Mouse (Mus musculus) limb, embryonic 12.5 days (tissue): ENCODE results near the gene Pknox1. TPM values are rescaled to one million over a fixed set of nuclear protein-coding genes. Genes with fewer than 3 reads are reported as not detected.

Experiments
- ATAC-seq: fragments of 200-750 bp; cut with Nextera tagmentation; 2 replicates; pipeline ENCODE4 v1.8.0; 2017; ENCODE audit warnings: low read depth, moderate TSS enrichment; ENCODE audit not compliant: insufficient number of reproducible peaks, insufficient read depth, low FRiP score, low TSS enrichment
- H3K27ac ChIP-seq: fragments of 300-500 bp; sonication (generic); 2 replicates; pipeline ENCODE4 v1.5.1; 2016; ENCODE audit warnings: mild to moderate bottlenecking, moderate library complexity
- H3K27me3 ChIP-seq: fragments of 300-500 bp; sonication (generic); 2 replicates; pipeline ENCODE4 v1.6.1; 2016; ENCODE audit warnings: mild to moderate bottlenecking, moderate library complexity
- H3K36me3 ChIP-seq: fragments of 300-500 bp; sonication (generic); 2 replicates; pipeline ENCODE4 v1.6.1; 2016; ENCODE audit warnings: mild to moderate bottlenecking, moderate library complexity
- H3K4me1 ChIP-seq: fragments of 300-500 bp; sonication (generic); replicated peaks from 2 replicates; pipeline ENCODE4 v1.6.1; 2016
- H3K4me2 ChIP-seq: fragments of 300-500 bp; sonication (generic); 2 replicates; pipeline ENCODE4 v1.6.1; 2016; ENCODE audit warnings: mild to moderate bottlenecking, moderate library complexity
- H3K4me3 ChIP-seq: fragments of 300-500 bp; sonication (generic); replicated peaks from 2 replicates; pipeline ENCODE4 v1.5.1; 2016; ENCODE audit warnings: mild to moderate bottlenecking
- H3K9ac ChIP-seq: fragments of 300-500 bp; sonication (generic); replicated peaks from 2 replicates; pipeline ENCODE4 v1.6.1; 2016; ENCODE audit warnings: mild to moderate bottlenecking, moderate library complexity
- H3K9me3 ChIP-seq: fragments of 300-500 bp; sonication (generic); 2 replicates; pipeline ENCODE4 v1.6.1; 2016; ENCODE audit warnings: mild to moderate bottlenecking, moderate library complexity
- WGBS: fragments of 180-500 bp; shearing (Covaris S2); methylation state at CpG from one replicate; pipeline ENCODE4 v1.1.7; 2016; 5-methylcytosine and 5-hydroxymethylcytosine counted together
- polyA plus RNA-seq: library from polyadenylated mRNA; unstranded; fragments of >200 nt; fragmentation: Nextera tagmentation; extraction: Ambion mirVana; gene quantifications from 2 replicates; pipeline ENCODE4 v1.2.1, GENCODE M21; 2016

Pknox1 gene
- polyA plus RNA-seq, 1 experiment from 2014 or later, result 35.4 TPM

- no peak for ATAC-seq
- 74% methylated on average over 7 of the region's 7 CpGs for WGBS
Measured at GRCm38 (mm10) chr17:31574662-31575061, 10.1 kb downstream of the Pknox1 start.

GRCm38 (mm10) chr17:31576394-31577175, 12.1 kb downstream of the Pknox1 start:
- peaks cover 9% of the 10 kb centered on the region for H3K4me1 ChIP-seq
- no peak overlapping the region for H3K4me2 ChIP-seq
- H3K36me3 ChIP-seq, result peaks cover 5% of the 10 kb centered on the region; the same call in 1 of the 2 replicates
- no peak overlapping the region for H3K4me3 ChIP-seq
- no peak for ATAC-seq
- H3K9me3 ChIP-seq, result no peaks in the 10 kb centered on the region
- H3K27ac ChIP-seq, result no peak overlapping the region
- WGBS, result 86% methylated on average over 10 of the region's 10 CpGs
- H3K9ac ChIP-seq, result no peak overlapping the region
- no peaks in the 10 kb centered on the region for H3K27me3 ChIP-seq

More at GRCm38 (mm10) chr17:31574662-31575061, 10.1 kb downstream of the Pknox1 start:
- H3K9me3 ChIP-seq, result no peaks in the 10 kb centered on the region
- no peaks in the 10 kb centered on the region for H3K27me3 ChIP-seq
- 0 out of 2 replicates have a peak, but pooled peaks cover 2% of the 10 kb centered on the region for H3K4me1 ChIP-seq
- peak overlapping the region; percentile 29; the same call in 1 of the 2 replicates for H3K27ac ChIP-seq
- H3K4me3 ChIP-seq, result no peak overlapping the region
- no peak overlapping the region for H3K9ac ChIP-seq
- no peak overlapping the region for H3K4me2 ChIP-seq
- H3K36me3 ChIP-seq, result peaks cover 5% of the 10 kb centered on the region; the same call in 1 of the 2 replicates

GRCm38 (mm10) chr17:31580344-31580743, 15.8 kb downstream of the Pknox1 start:
- no peak for ATAC-seq
- no peak overlapping the region for H3K9ac ChIP-seq
- H3K4me2 ChIP-seq, result no peak overlapping the region
- peaks cover 25% of the 10 kb centered on the region for H3K4me1 ChIP-seq
- H3K27me3 ChIP-seq, result no peaks in the 10 kb centered on the region
- no peak overlapping the region for H3K4me3 ChIP-seq
- WGBS, result 76% methylated on average over 3 of the region's 3 CpGs
- H3K27ac ChIP-seq, result no peak overlapping the region
- H3K9me3 ChIP-seq, result 0 out of 2 replicates have a peak, but pooled peaks cover 3% of the 10 kb centered on the region
- peaks cover 26% of the 10 kb centered on the region for H3K36me3 ChIP-seq

GRCm38 (mm10) chr17:31583185-31583584, 18.7 kb downstream of the Pknox1 start:
- 21% methylated on average over 3 of the region's 3 CpGs for WGBS
- Histone ChIP-seq H3K27me3 (no peaks in the 10 kb centered on the region), H3K4me1 (peaks cover 25% of the 10 kb centered on the region), H3K9me3 (0 out of 2 replicates have a peak, but pooled peaks cover 3% of the 10 kb centered on the region), H3K36me3 (peaks cover 30% of the 10 kb centered on the region), H3K4me3 (no peak overlapping the region), H3K27ac (no peak overlapping the region), H3K4me2 (no peak overlapping the region), H3K9ac (no peak overlapping the region)
- no peak for ATAC-seq

GRCm38 (mm10) chr17:31583781-31584180, 19.2 kb downstream of the Pknox1 start:
- Histone ChIP-seq H3K36me3 (peaks cover 36% of the 10 kb centered on the region), H3K27ac (no peak overlapping the region), H3K4me3 (no peak overlapping the region), H3K9me3 (0 out of 2 replicates have a peak, but pooled peaks cover 3% of the 10 kb centered on the region), H3K27me3 (no peaks in the 10 kb centered on the region), H3K4me1 (peaks cover 25% of the 10 kb centered on the region), H3K9ac (no peak overlapping the region), H3K4me2 (no peak overlapping the region)
- 73% methylated on average over 6 of the region's 6 CpGs for WGBS
- no peak for ATAC-seq

GRCm38 (mm10) chr17:31588115-31588514, 23.6 kb downstream of the Pknox1 start:
- peaks cover 72% of the 10 kb centered on the region for H3K36me3 ChIP-seq
- H3K4me3 ChIP-seq, result no peak overlapping the region
- no peak overlapping the region for H3K27ac ChIP-seq
- H3K4me1 ChIP-seq, result peaks cover 9% of the 10 kb centered on the region
- 0 out of 2 replicates have a peak, but pooled peaks cover 3% of the 10 kb centered on the region for H3K9me3 ChIP-seq
- no peak overlapping the region for H3K9ac ChIP-seq
- H3K27me3 ChIP-seq, result no peaks in the 10 kb centered on the region
- no peak for ATAC-seq
- H3K4me2 ChIP-seq, result no peak overlapping the region
- 83% methylated on average over 7 of the region's 7 CpGs for WGBS

GRCm38 (mm10) chr17:31588726-31589125, 24.2 kb downstream of the Pknox1 start:
- no peak overlapping the region for H3K4me2 ChIP-seq
- H3K27ac ChIP-seq, result no peak overlapping the region
- H3K9ac ChIP-seq, result no peak overlapping the region
- peaks cover 3% of the 10 kb centered on the region; the same call in 1 of the 2 replicates for H3K4me1 ChIP-seq
- H3K4me3 ChIP-seq, result no peak overlapping the region
- H3K27me3 ChIP-seq, result no peaks in the 10 kb centered on the region
- 91% methylated on average over 4 of the region's 4 CpGs for WGBS
- 0 out of 2 replicates have a peak, but pooled peaks cover 3% of the 10 kb centered on the region for H3K9me3 ChIP-seq
- H3K36me3 ChIP-seq, result peaks cover 76% of the 10 kb centered on the region
- no peak for ATAC-seq

- Histone ChIP-seq H3K36me3 (peaks cover 76% of the 10 kb centered on the region), H3K27ac (no peak overlapping the region), H3K4me3 (no peak overlapping the region), H3K9me3 (no peaks in the 10 kb centered on the region), H3K4me2 (no peak overlapping the region), H3K27me3 (no peaks in the 10 kb centered on the region), H3K4me1 (no peaks in the 10 kb centered on the region), H3K9ac (no peak overlapping the region)
- ATAC-seq, result no peak
- 86% methylated on average over 11 of the region's 11 CpGs for WGBS
Measured at GRCm38 (mm10) chr17:31590846-31591245, 26.3 kb downstream of the Pknox1 start.

- Histone ChIP-seq H3K4me1 (no peaks in the 10 kb centered on the region), H3K36me3 (peaks cover 88% of the 10 kb centered on the region), H3K4me3 (no peak overlapping the region), H3K9ac (no peak overlapping the region), H3K9me3 (no peaks in the 10 kb centered on the region), H3K27me3 (no peaks in the 10 kb centered on the region), H3K27ac (no peak overlapping the region), H3K4me2 (no peak overlapping the region)
- ATAC-seq, result no peak
- 76% methylated on average over 7 of the region's 7 CpGs for WGBS
Measured at GRCm38 (mm10) chr17:31594590-31594989, 30.1 kb downstream of the Pknox1 start.

- ATAC-seq, result no peak
- Histone ChIP-seq H3K36me3 (peaks cover 91% of the 10 kb centered on the region), H3K27ac (no peak overlapping the region), H3K4me3 (no peak overlapping the region), H3K9ac (no peak overlapping the region), H3K4me1 (no peaks in the 10 kb centered on the region), H3K27me3 (no peaks in the 10 kb centered on the region), H3K4me2 (no peak overlapping the region), H3K9me3 (no peaks in the 10 kb centered on the region)
- WGBS, result 87% methylated on average over 5 of the region's 5 CpGs
Measured at GRCm38 (mm10) chr17:31595077-31595476, 30.5 kb downstream of the Pknox1 start.

- no peak overlapping the region for H3K27ac ChIP-seq
- no peak for ATAC-seq
- no peaks in the 10 kb centered on the region for H3K27me3 ChIP-seq
- H3K4me2 ChIP-seq, result no peak overlapping the region
- H3K4me3 ChIP-seq, result no peak overlapping the region
- H3K9ac ChIP-seq, result no peak overlapping the region
- no peaks in the 10 kb centered on the region for H3K4me1 ChIP-seq
- no peaks in the 10 kb centered on the region for H3K9me3 ChIP-seq
- peaks cover 88% of the 10 kb centered on the region for H3K36me3 ChIP-seq
- WGBS, result 91% methylated on average over 9 of the region's 9 CpGs
Measured at GRCm38 (mm10) chr17:31597957-31598356, 33.4 kb downstream of the Pknox1 start.
